Mouse (Mus musculus) limb, embryonic 15.5 days (tissue): ENCODE results near the gene Tmem189. TPM values are rescaled to one million over a fixed set of nuclear protein-coding genes. Genes with fewer than 3 reads are reported as not detected.

Experiments
- ATAC-seq: fragments of 200-750 bp; cut with Nextera tagmentation; 2 replicates; pipeline ENCODE4 v1.8.0; 2017; ENCODE audit warnings: low read depth, moderate TSS enrichment; ENCODE audit not compliant: insufficient number of reproducible peaks, low FRiP score, low TSS enrichment
- H3K27ac ChIP-seq: fragments of 300-500 bp; sonication (generic); 2 replicates; pipeline ENCODE4 v1.5.1; 2015; ENCODE audit warnings: moderate library complexity, mild to moderate bottlenecking, inconsistent platforms
- H3K27me3 ChIP-seq: fragments of 300-500 bp; sonication (generic); 2 replicates; pipeline ENCODE4 v1.6.1; 2015; ENCODE audit warnings: inconsistent platforms
- H3K36me3 ChIP-seq: fragments of 300-500 bp; sonication (generic); 2 replicates; pipeline ENCODE4 v1.6.1; 2015; ENCODE audit warnings: inconsistent platforms
- H3K4me1 ChIP-seq: fragments of 300-500 bp; sonication (generic); 2 replicates; pipeline ENCODE4 v1.6.1; 2015; ENCODE audit warnings: inconsistent platforms
- H3K4me2 ChIP-seq: fragments of 300-500 bp; sonication (generic); 2 replicates; pipeline ENCODE4 v1.6.1; 2015; ENCODE audit warnings: mild to moderate bottlenecking, inconsistent platforms
- H3K4me3 ChIP-seq: fragments of 300-500 bp; sonication (generic); 2 replicates; pipeline ENCODE4 v1.5.1; 2015; ENCODE audit warnings: mild to moderate bottlenecking, inconsistent platforms
- H3K9ac ChIP-seq: fragments of 300-500 bp; sonication (generic); 2 replicates; pipeline ENCODE4 v1.6.1; 2015; ENCODE audit warnings: inconsistent platforms
- H3K9me3 ChIP-seq: fragments of 300-500 bp; sonication (generic); 2 replicates; pipeline ENCODE4 v1.6.1; 2016; ENCODE audit warnings: inconsistent platforms
- WGBS: fragments of 180-500 bp; shearing (Covaris S2); methylation state at CpG from one replicate; pipeline ENCODE4 v1.1.7; 2015; 5-methylcytosine and 5-hydroxymethylcytosine counted together
- polyA plus RNA-seq: library from polyadenylated mRNA; unstranded; fragments of >200 nt; fragmentation: Nextera tagmentation; extraction: Ambion mirVana; gene quantifications from 2 replicates; pipeline ENCODE4 v1.2.1, GENCODE M21; 2015

Tmem189 gene
- polyA plus RNA-seq, 1 experiment from 2014 or later, result 36.2 TPM

GRCm38 (mm10) chr2:167715008-167715407 lies 25.4 kb upstream of the Tmem189 start:
- Histone ChIP-seq H3K27ac (no peak overlapping the region), H3K4me1 (peaks cover 12% of the 10 kb centered on the region), H3K36me3 (no peaks in the 10 kb centered on the region), H3K4me3 (no peak overlapping the region), H3K9me3 (no peaks in the 10 kb centered on the region), H3K27me3 (no peaks in the 10 kb centered on the region), H3K4me2 (no peak overlapping the region), H3K9ac (no peak overlapping the region)
- 60% methylated on average over 6 of the region's 6 CpGs for WGBS
- ATAC-seq, result no peak

- Histone ChIP-seq H3K36me3 (no peaks in the 10 kb centered on the region), H3K27me3 (no peaks in the 10 kb centered on the region), H3K4me3 (no peak overlapping the region), H3K27ac (no peak overlapping the region), H3K4me2 (no peak overlapping the region), H3K9ac (no peak overlapping the region), H3K4me1 (peaks cover 14% of the 10 kb centered on the region), H3K9me3 (no peaks in the 10 kb centered on the region)
- WGBS, result 92% methylated on average over 6 of the region's 6 CpGs
- no peak for ATAC-seq
Observed at GRCm38 (mm10) chr2:167714298-167714697, 24.7 kb upstream of the Tmem189 start.

GRCm38 (mm10) chr2:167712872-167713821 lies 23.5 kb upstream of the Tmem189 start:
- H3K4me3 ChIP-seq, result no peak overlapping the region
- 58% methylated on average over 19 of the region's 23 CpGs for WGBS
- H3K9ac ChIP-seq, result no peak overlapping the region
- H3K4me1 ChIP-seq, result peaks cover 14% of the 10 kb centered on the region
- H3K27me3 ChIP-seq, result no peaks in the 10 kb centered on the region
- H3K27ac ChIP-seq, result no peak overlapping the region
- ATAC-seq, result no peak
- no peaks in the 10 kb centered on the region for H3K9me3 ChIP-seq
- H3K36me3 ChIP-seq, result no peaks in the 10 kb centered on the region
- H3K4me2 ChIP-seq, result no peak overlapping the region

GRCm38 (mm10) chr2:167710574-167710973 lies 21.0 kb upstream of the Tmem189 start:
- ATAC-seq, result no peak

GRCm38 (mm10) chr2:167709969-167710368 lies 20.3 kb upstream of the Tmem189 start:
- Histone ChIP-seq H3K4me1 (peaks cover 25% of the 10 kb centered on the region), H3K9ac (no peak overlapping the region), H3K27ac (peak overlapping the region; percentile 33; the same call in 1 of the 2 replicates), H3K27me3 (no peaks in the 10 kb centered on the region), H3K4me2 (no peak overlapping the region), H3K36me3 (no peaks in the 10 kb centered on the region), H3K9me3 (no peaks in the 10 kb centered on the region), H3K4me3 (no peak overlapping the region)
- WGBS, result 51% methylated on average over 6 of the region's 6 CpGs
- ATAC-seq, result no peak

More at GRCm38 (mm10) chr2:167710574-167710973, 21.0 kb upstream of the Tmem189 start:
- Histone ChIP-seq H3K36me3 (no peaks in the 10 kb centered on the region), H3K9me3 (no peaks in the 10 kb centered on the region), H3K4me1 (peaks cover 25% of the 10 kb centered on the region), H3K4me3 (no peak overlapping the region), H3K4me2 (no peak overlapping the region), H3K27ac (no peak overlapping the region), H3K27me3 (no peaks in the 10 kb centered on the region), H3K9ac (no peak overlapping the region)
- WGBS, result 69% methylated on average over 6 of the region's 6 CpGs

- Histone ChIP-seq H3K27me3 (no peaks in the 10 kb centered on the region), H3K4me2 (no peak overlapping the region), H3K9me3 (no peaks in the 10 kb centered on the region), H3K27ac (no peak overlapping the region), H3K9ac (no peak overlapping the region), H3K36me3 (no peaks in the 10 kb centered on the region), H3K4me1 (peaks cover 23% of the 10 kb centered on the region), H3K4me3 (no peak overlapping the region)
- ATAC-seq, result no peak
- 52% methylated on average over 15 of the region's 15 CpGs for WGBS
Observed at GRCm38 (mm10) chr2:167708373-167708772, 18.8 kb upstream of the Tmem189 start.

GRCm38 (mm10) chr2:167706183-167706939 lies 16.7 kb upstream of the Tmem189 start:
- WGBS, result 61% methylated on average over 11 of the region's 11 CpGs

GRCm38 (mm10) chr2:167704409-167704808 lies 14.8 kb upstream of the Tmem189 start:
- H3K4me3 ChIP-seq, result no peak overlapping the region
- no peaks in the 10 kb centered on the region for H3K9me3 ChIP-seq
- H3K9ac ChIP-seq, result no peak overlapping the region
- no peak overlapping the region for H3K27ac ChIP-seq
- ATAC-seq, result no peak
- H3K36me3 ChIP-seq, result no peaks in the 10 kb centered on the region
- H3K27me3 ChIP-seq, result no peaks in the 10 kb centered on the region
- H3K4me2 ChIP-seq, result no peak overlapping the region
- 85% methylated on average over 4 of the region's 4 CpGs for WGBS
- H3K4me1 ChIP-seq, result peaks cover 22% of the 10 kb centered on the region

More at GRCm38 (mm10) chr2:167706183-167706939, 16.7 kb upstream of the Tmem189 start:
- Histone ChIP-seq H3K4me2 (no peak overlapping the region), H3K27me3 (no peaks in the 10 kb centered on the region), H3K27ac (no peak overlapping the region), H3K9ac (no peak overlapping the region), H3K4me1 (peaks cover 27% of the 10 kb centered on the region), H3K4me3 (no peak overlapping the region), H3K36me3 (no peaks in the 10 kb centered on the region), H3K9me3 (no peaks in the 10 kb centered on the region)
- no peak for ATAC-seq

- no peak overlapping the region for H3K4me3 ChIP-seq
- peaks cover 22% of the 10 kb centered on the region for H3K4me1 ChIP-seq
- no peak overlapping the region for H3K27ac ChIP-seq
- 66% methylated on average over 6 of the region's 6 CpGs for WGBS
- H3K9ac ChIP-seq, result no peak overlapping the region
- no peak overlapping the region for H3K4me2 ChIP-seq
- H3K27me3 ChIP-seq, result no peaks in the 10 kb centered on the region
- H3K36me3 ChIP-seq, result no peaks in the 10 kb centered on the region
- no peaks in the 10 kb centered on the region for H3K9me3 ChIP-seq
- no peak for ATAC-seq
Observed at GRCm38 (mm10) chr2:167702126-167702525, 12.5 kb upstream of the Tmem189 start.

GRCm38 (mm10) chr2:167701472-167701871 lies 11.8 kb upstream of the Tmem189 start:
- Histone ChIP-seq H3K27me3 (no peaks in the 10 kb centered on the region), H3K9me3 (no peaks in the 10 kb centered on the region), H3K4me3 (no peak overlapping the region), H3K27ac (no peak overlapping the region), H3K9ac (no peak overlapping the region), H3K36me3 (no peaks in the 10 kb centered on the region), H3K4me2 (no peak overlapping the region), H3K4me1 (peaks cover 22% of the 10 kb centered on the region)
- 75% methylated on average over 5 of the region's 5 CpGs for WGBS
- no peak for ATAC-seq

GRCm38 (mm10) chr2:167700018-167700417 lies 10.4 kb upstream of the Tmem189 start:
- Histone ChIP-seq H3K4me2 (no peak overlapping the region), H3K9ac (no peak overlapping the region), H3K36me3 (no peaks in the 10 kb centered on the region), H3K9me3 (no peaks in the 10 kb centered on the region), H3K27ac (no peak overlapping the region), H3K4me1 (peaks cover 15% of the 10 kb centered on the region), H3K4me3 (no peak overlapping the region), H3K27me3 (no peaks in the 10 kb centered on the region)
- 72% methylated on average over 5 of the region's 5 CpGs for WGBS
- ATAC-seq, result no peak

GRCm38 (mm10) chr2:167697902-167698301 lies 8.3 kb upstream of the Tmem189 start:
- H3K9ac ChIP-seq, result no peak overlapping the region
- WGBS, result 50% methylated on average over 5 of the region's 5 CpGs

More at GRCm38 (mm10) chr2:167697902-167698301, 8.3 kb upstream of the Tmem189 start:
- Histone ChIP-seq H3K4me3 (no peak overlapping the region), H3K4me1 (peaks cover 15% of the 10 kb centered on the region), H3K9me3 (no peaks in the 10 kb centered on the region), H3K4me2 (no peak overlapping the region), H3K27ac (no peak overlapping the region), H3K27me3 (no peaks in the 10 kb centered on the region), H3K36me3 (no peaks in the 10 kb centered on the region)
- no peak for ATAC-seq
